Mouse (Mus musculus) hindbrain, embryonic 12.5 days (tissue): ENCODE results near the gene Cdk16. TPM values are rescaled to one million over a fixed set of nuclear protein-coding genes. Genes with fewer than 3 reads are reported as not detected.

Source experiments
- polyA plus RNA-seq: library from polyadenylated mRNA; unstranded; fragments of >200 nt; fragmentation: Nextera tagmentation; extraction: Ambion mirVana; gene quantifications from 2 replicates; pipeline ENCODE4 v1.2.1, GENCODE M21; 2016

Cdk16 gene
- polyA plus RNA-seq, 1 experiment from 2014 or later = 160 TPM

Other genes starting within 250 kb of the Cdk16 start
- 0.29 TPM in 1 of 2 replicates, not detected in the other for gene Rgn, start 138.2 kb upstream of the Cdk16 start, polyA plus RNA-seq
- gene Rbm10, start 70.5 kb upstream of the Cdk16 start, polyA plus RNA-seq = 74.4 and 74.9 TPM in 2 replicates
- 192 and 201 TPM in 2 replicates for gene Ndufb11, start 70.3 kb upstream of the Cdk16 start, polyA plus RNA-seq
- 369 and 378 TPM in 2 replicates for gene Uba1, start 29.6 kb upstream of the Cdk16 start, polyA plus RNA-seq
- 87.9 and 88.7 TPM in 2 replicates for gene Usp11, start 16.0 kb downstream of the Cdk16 start, polyA plus RNA-seq
- gene Araf, start 109.9 kb downstream of the Cdk16 start, polyA plus RNA-seq = 154 and 155 TPM in 2 replicates
- 8.8 and 10.7 TPM in 2 replicates for gene Timp1, start 182.2 kb downstream of the Cdk16 start, polyA plus RNA-seq
- gene Syn1, start 233.1 kb downstream of the Cdk16 start, polyA plus RNA-seq = 22.5 and 29.4 TPM in 2 replicates
- gene Cfp, start 243.6 kb downstream of the Cdk16 start, polyA plus RNA-seq = 3.7 and 5.1 TPM in 2 replicates